10 mouse cellular contexts compared by ENCODE assay signal in the genomic region with DNA sequence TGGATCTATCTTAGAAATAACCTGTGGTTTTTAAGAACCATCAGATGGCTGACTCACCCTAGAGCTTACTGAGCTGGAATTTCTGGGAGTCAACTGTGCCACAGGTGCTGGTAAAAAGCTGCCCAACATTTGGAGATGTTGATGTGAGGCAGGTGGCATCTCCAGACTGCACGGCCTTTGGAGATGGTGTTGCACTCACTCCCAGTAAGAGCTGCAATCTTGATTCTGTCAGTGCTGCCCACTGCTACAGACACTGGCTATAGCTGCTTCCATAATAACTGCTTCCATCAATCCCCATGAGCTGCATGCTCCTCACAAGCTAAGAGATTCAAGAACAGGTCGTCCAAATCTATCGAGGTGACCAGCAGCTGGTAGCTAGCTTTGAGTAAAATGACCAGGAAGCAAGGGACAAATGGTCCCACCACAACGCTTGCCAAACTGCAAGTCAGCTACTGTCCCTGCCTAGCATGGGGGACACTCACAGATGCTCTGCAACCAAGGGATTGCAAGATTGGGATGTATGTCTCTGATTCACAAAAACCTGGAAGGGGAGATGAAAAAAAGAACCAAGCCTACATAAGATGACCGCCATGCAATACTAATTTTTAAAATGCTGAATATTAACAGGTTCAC. TPM values are rescaled to one million over a fixed set of nuclear protein-coding genes. Genes with fewer than 3 reads are reported as not detected.
DNase-seq lines count a peak whose midpoint lies in the region; ATAC-seq and TF ChIP-seq lines count a peak whose summit lies in the region.
"Had no signal": no experiment of that assay in that cellular context is flagged by ENCODE, and none has a peak within 500 bp of the region (broad histone marks: within the 10 kb centered on the region; RNA-seq: fewer than 3 reads in every experiment).

No protein-coding gene starts in this region.

- WGBS in heart, embryonic 12.5 days = 69% methylated on average over 5 of the region's 5 CpGs
- WGBS in heart, adult 2 months = 64% methylated on average over 5 of the region's 5 CpGs
- WGBS in forebrain, embryonic 15.5 days = 81% methylated on average over 5 of the region's 5 CpGs
- 47% methylated on average over 5 of the region's 5 CpGs for WGBS in liver, postnatal 0 days (ENCODE audit: insufficient replicate concordance)

- TF ChIP-seq EP300 in heart, adult 2 months (IDR thresholded peaks at IDR 0.05; ENCODE audit: insufficient read depth, low read depth, low read length) = no peak
- TF ChIP-seq EP300 in ES-Bruce4 (IDR thresholded peaks at IDR 0.05; ENCODE audit: insufficient read depth, low read depth, low read length) = no peak
- no peak for TF ChIP-seq EP300 in liver, postnatal 0 days (IDR thresholded peaks at IDR 0.05; ENCODE audit: low read depth)

- intact Hi-C loops in heart, adult 2 months (cut with DNase I) = loop anchor here (5.0 kb wide), 3 partner anchors 91 to 214 kb away; partner anchors contain the start of genes Dclre1c and Meig1
- intact Hi-C loops in left cerebral cortex, postnatal 36 days (cut with DNase I) = no loop called here

- H3K9ac ChIP-seq in heart, embryonic 12.5 days = peak overlapping the region; percentile 77
- no peak overlapping the region for H3K9ac ChIP-seq in heart, adult 2 months (ENCODE audit: low read depth, low read length)
- peak overlapping the region; percentile 73 for H3K9ac ChIP-seq in ES-Bruce4 (ENCODE audit: low read depth, poor library complexity, severe bottlenecking)
- H3K9ac ChIP-seq in forebrain, embryonic 15.5 days (replicated peaks) = no peak overlapping the region
- peak overlapping the region; percentile 64 for H3K9ac ChIP-seq in liver, postnatal 0 days (replicated peaks)

- H3K27me3 ChIP-seq in heart, embryonic 12.5 days (replicated peaks) = 0 out of 2 replicates have a peak, but pooled peaks cover 2% of the 10 kb centered on the region
- H3K27me3 ChIP-seq in heart, adult 2 months (ENCODE audit: control insufficient read depth, insufficient read depth, low read length) = no peaks in the 10 kb centered on the region
- no peaks in the 10 kb centered on the region for H3K27me3 ChIP-seq in ES-Bruce4 (ENCODE audit: control insufficient read depth, insufficient read depth, low read length, poor library complexity, severe bottlenecking)
- H3K27me3 ChIP-seq in forebrain, embryonic 15.5 days = 0 out of 2 replicates have a peak, but pooled peaks cover 3% of the 10 kb centered on the region
- H3K27me3 ChIP-seq in liver, postnatal 0 days (ENCODE audit: insufficient read depth, low read length) = no peaks in the 10 kb centered on the region

- H3K4me1 ChIP-seq in heart, embryonic 12.5 days (replicated peaks) = peaks cover 15% of the 10 kb centered on the region
- H3K4me1 ChIP-seq in heart, adult 2 months (ENCODE audit: control insufficient read depth, insufficient read depth, low read length) = peaks cover 2% of the 10 kb centered on the region; the same call in 1 of the 2 replicates
- no peaks in the 10 kb centered on the region for H3K4me1 ChIP-seq in ES-Bruce4 (ENCODE audit: control insufficient read depth, insufficient read depth, low read length)
- peaks cover 20% of the 10 kb centered on the region for H3K4me1 ChIP-seq in forebrain, embryonic 15.5 days
- peaks cover 26% of the 10 kb centered on the region for H3K4me1 ChIP-seq in liver, postnatal 0 days (ENCODE audit: insufficient read depth)

- peaks cover 22% of the 10 kb centered on the region for H3K36me3 ChIP-seq in heart, embryonic 12.5 days
- H3K36me3 ChIP-seq in heart, adult 2 months (ENCODE audit: control insufficient read depth, insufficient read depth, low read length) = no peaks in the 10 kb centered on the region; the same call in 1 of the 2 replicates
- peaks cover 22% of the 10 kb centered on the region for H3K36me3 ChIP-seq in ES-Bruce4 (ENCODE audit: control insufficient read depth, insufficient read depth, low read length, poor library complexity, severe bottlenecking)
- peaks cover 27% of the 10 kb centered on the region for H3K36me3 ChIP-seq in forebrain, embryonic 15.5 days
- peaks cover 10% of the 10 kb centered on the region for H3K36me3 ChIP-seq in liver, postnatal 0 days (replicated peaks; ENCODE audit: insufficient read depth, low read length)

- no peak overlapping the region for H3K27ac ChIP-seq in heart, embryonic 12.5 days (ENCODE audit: poor library complexity, severe bottlenecking)
- no peak overlapping the region for H3K27ac ChIP-seq in heart, adult 2 months
- H3K27ac ChIP-seq in ES-Bruce4 (ENCODE audit: insufficient read depth, low read length) = no peak overlapping the region
- no peak overlapping the region; the same call in 1 of the 2 replicates for H3K27ac ChIP-seq in forebrain, embryonic 15.5 days (replicated peaks)
- peak overlapping the region; percentile 69; the same call in 1 of the 2 replicates for H3K27ac ChIP-seq in liver, postnatal 0 days (ENCODE audit: low read depth)

- TF ChIP-seq POLR2A in heart, adult 2 months (IDR thresholded peaks at IDR 0.05; ENCODE audit: insufficient read depth, low read depth, low read length) = no peak
- no peak for TF ChIP-seq POLR2A in ES-Bruce4 (IDR thresholded peaks at IDR 0.05; ENCODE audit: insufficient read depth, low read length)

- peak overlapping the region; percentile 79 for H3K4me2 ChIP-seq in heart, embryonic 12.5 days
- peak overlapping the region; percentile 56 for H3K4me2 ChIP-seq in forebrain, embryonic 15.5 days (replicated peaks)
- peak overlapping the region; percentile 83 for H3K4me2 ChIP-seq in liver, postnatal 0 days (ENCODE audit: low read depth, low read length)

- ATAC-seq in heart, embryonic 12.5 days (ENCODE audit: insufficient number of reproducible peaks, low FRiP score) = no peak
- no peak for ATAC-seq in forebrain, embryonic 15.5 days (replicated peaks)
- ATAC-seq in liver, postnatal 0 days = no peak

- TF ChIP-seq CTCF in heart, adult 2 months (IDR thresholded peaks at IDR 0.05) = no peak
- TF ChIP-seq CTCF in ES-Bruce4 (IDR thresholded peaks at IDR 0.05; ENCODE audit: low read depth, low read length) = no peak
- TF ChIP-seq CTCF in liver, postnatal 0 days (IDR thresholded peaks at IDR 0.05; ENCODE audit: low read depth) = no peak

- no peak for DNase-seq in heart, adult 2 months
- DNase-seq in liver, postnatal 0 days = no peak
- no peak for DNase-seq in layer of hippocampus, postnatal 10 days (ENCODE audit: low spot score in 2 of 2)
- no peak for DNase-seq in MN1 (ENCODE audit: low spot score)
- no peak for DNase-seq in left cerebral cortex, postnatal 36 days (ENCODE audit: low spot score in 2 of 2)
- DNase-seq: spleen, adult 18-20 months had no signal

- H3K79me2 ChIP-seq in heart, adult 2 months (replicated peaks; ENCODE audit: control insufficient read depth, insufficient read depth, low read length) = no peaks in the 10 kb centered on the region

- H3K9me3 ChIP-seq in heart, embryonic 12.5 days (replicated peaks) = no peaks in the 10 kb centered on the region
- H3K9me3 ChIP-seq in ES-Bruce4 (replicated peaks; ENCODE audit: control insufficient read depth, insufficient read depth, low read length, poor library complexity, severe bottlenecking) = no peaks in the 10 kb centered on the region
- H3K9me3 ChIP-seq in forebrain, embryonic 15.5 days = no peaks in the 10 kb centered on the region
- no peaks in the 10 kb centered on the region for H3K9me3 ChIP-seq in liver, postnatal 0 days (ENCODE audit: low read length)

- H3K4me3 ChIP-seq in heart, embryonic 12.5 days = peak overlapping the region; percentile 58
- no peak overlapping the region for H3K4me3 ChIP-seq in heart, adult 2 months
- H3K4me3 ChIP-seq in ES-Bruce4 (ENCODE audit: low read depth, low read length) = peak overlapping the region; percentile 36
- H3K4me3 ChIP-seq in forebrain, embryonic 15.5 days = peak overlapping the region; percentile 51; the same call in 1 of the 2 replicates
- H3K4me3 ChIP-seq in liver, postnatal 0 days (ENCODE audit: low read depth, low read length) = no peak overlapping the region

RNA-seq across cellular contexts. Expression of gene Rpp38, which starts 1.3 kb away (rescaled TPM):
- 12.6 and 13.7 TPM in 2 replicates for polyA plus RNA-seq in heart, embryonic 12.5 days (2016; fragmentation: Nextera tagmentation; extraction: Ambion mirVana)
- 1 to 10 TPM; 4.3 to 5.8 TPM for total RNA-seq in heart, adult 2 months (2021)
- 2.8 and 5.4 TPM in 2 replicates for polyA plus RNA-seq in heart, adult 2 months (2012; rRNA removed)
- 17.1 and 19.0 TPM in 2 replicates for polyA plus RNA-seq in ES-Bruce4 (2011; ENCODE audit: insufficient read depth, insufficient read length, low read depth, missing spikeins)
- polyA plus RNA-seq in forebrain, embryonic 15.5 days (2015; fragmentation: Nextera tagmentation; extraction: Ambion mirVana) = 15.2 and 15.3 TPM in 2 replicates
- polyA plus RNA-seq in liver, postnatal 0 days (2015; fragmentation: Nextera tagmentation; extraction: Ambion mirVana) = 10.2 and 10.3 TPM in 2 replicates
- 1 to 10 TPM; 8.6 to 9.1 TPM for total RNA-seq in layer of hippocampus, postnatal 10 days (2021)
- total RNA-seq in left cerebral cortex, postnatal 36 days (2021) = 1 to 10 TPM; 7.9 to 8.6 TPM

RNA-seq across cellular contexts. Expression of gene Acbd7, which starts 4.8 kb away (rescaled TPM):
- 0.53 and 0.72 TPM in 2 replicates for polyA plus RNA-seq in heart, embryonic 12.5 days (2016; fragmentation: Nextera tagmentation; extraction: Ambion mirVana)
- 1 to 10 TPM; 1.1 to 1.7 TPM for total RNA-seq in heart, adult 2 months (2021)
- not detected in 2 replicates for polyA plus RNA-seq in heart, adult 2 months (2012; rRNA removed)
- polyA plus RNA-seq in ES-Bruce4 (2011; ENCODE audit: insufficient read depth, insufficient read length, low read depth, missing spikeins) = 5.9 and 8.7 TPM in 2 replicates
- 0.91 and 1.3 TPM in 2 replicates for polyA plus RNA-seq in forebrain, embryonic 15.5 days (2015; fragmentation: Nextera tagmentation; extraction: Ambion mirVana)
- polyA plus RNA-seq in liver, postnatal 0 days (2015; fragmentation: Nextera tagmentation; extraction: Ambion mirVana) = 0.29 TPM in 1 of 2 replicates, not detected in the other
- 1 to 10 TPM; 1.9 to 2.0 TPM for total RNA-seq in layer of hippocampus, postnatal 10 days (2021)
- 1 to 10 TPM in 1 of 2 experiments, not detected in 1; 1.8 TPM for total RNA-seq in left cerebral cortex, postnatal 36 days (2021)
- total RNA-seq: hematopoietic stem cell, adult 5-6 weeks had no signal

RNA-seq across cellular contexts. Expression of gene Nmt2, which starts 47.2 kb away (rescaled TPM):
- polyA plus RNA-seq in heart, embryonic 12.5 days (2016; fragmentation: Nextera tagmentation; extraction: Ambion mirVana) = 36.1 and 36.5 TPM in 2 replicates
- 10 to 100 TPM in 1 of 2 experiments, 1 to 10 TPM in 1; 7.8 to 10.4 TPM for total RNA-seq in heart, adult 2 months (2021)
- polyA plus RNA-seq in heart, adult 2 months (2012; rRNA removed) = 3.7 and 5.6 TPM in 2 replicates
- 119 TPM in 2 replicates for polyA plus RNA-seq in ES-Bruce4 (2011; ENCODE audit: insufficient read depth, insufficient read length, low read depth, missing spikeins)
- polyA plus RNA-seq in forebrain, embryonic 15.5 days (2015; fragmentation: Nextera tagmentation; extraction: Ambion mirVana) = 99.7 and 108 TPM in 2 replicates
- polyA plus RNA-seq in liver, postnatal 0 days (2015; fragmentation: Nextera tagmentation; extraction: Ambion mirVana) = 17.1 and 17.4 TPM in 2 replicates
- 10 to 100 TPM; 76.4 to 78.5 TPM for total RNA-seq in layer of hippocampus, postnatal 10 days (2021)
- 10 to 100 TPM; 83.6 to 97.7 TPM for total RNA-seq in left cerebral cortex, postnatal 36 days (2021)

Comparison
In these comparisons a context has a peak if more than half of its experiments do, and no peak if none do; other contexts are left out.
1. H3K4me3 ChIP-seq: peak in heart, embryonic 12.5 days (single experiment), ES-Bruce4 (single experiment) and forebrain, embryonic 15.5 days (single experiment); none in heart, adult 2 months (single experiment) and liver, postnatal 0 days (single experiment).
2. H3K9ac ChIP-seq: peak in heart, embryonic 12.5 days (single experiment), ES-Bruce4 (single experiment) and liver, postnatal 0 days (single experiment); none in heart, adult 2 months (single experiment) and forebrain, embryonic 15.5 days (single experiment).
3. Peak in every context shown above with its lines, with median percentiles within 50 percentile points of each other: H3K4me2 ChIP-seq.